Mouse (Mus musculus): Measurements from ENCODE around the gene Crcp. TPM values are rescaled to one million over a fixed set of nuclear protein-coding genes. Genes with fewer than 3 reads are reported as not detected.
"Not testable (repeated sequence)": the region's sequence is repeated elsewhere in the genome, so short reads cannot be mapped to it uniquely, and the experiment has no call there.

Crcp gene
- total RNA-seq, 2 experiments from 2014 or later = 52.0 to 67.6 TPM

- no peak for ATAC-seq (replicated peaks; ENCODE audit: poor library complexity, severe bottlenecking)
Observed at GRCm38 (mm10) chr5:130023067-130023766, 5.9 kb upstream of the Crcp start.

GRCm38 (mm10) chr5:130023767-130024539 is 5.1 kb upstream of the Crcp start:
- ATAC-seq (replicated peaks; ENCODE audit: poor library complexity, severe bottlenecking) = peak; percentile 91

GRCm38 (mm10) chr5:130027134-130027533 is 2.0 kb upstream of the Crcp start:
- ATAC-seq (replicated peaks; ENCODE audit: poor library complexity, severe bottlenecking) = no peak

- ATAC-seq (replicated peaks; ENCODE audit: poor library complexity, severe bottlenecking) = no peak
Observed at GRCm38 (mm10) chr5:130027696-130028095, 1.4 kb upstream of the Crcp start.

- ATAC-seq (replicated peaks; ENCODE audit: poor library complexity, severe bottlenecking) = no peak
Observed at GRCm38 (mm10) chr5:130031410-130032390, 2.6 kb downstream of the Crcp start.

- ATAC-seq (replicated peaks; ENCODE audit: poor library complexity, severe bottlenecking) = no peak
Observed at GRCm38 (mm10) chr5:130033869-130034268, 4.8 kb downstream of the Crcp start.

- ATAC-seq (replicated peaks; ENCODE audit: poor library complexity, severe bottlenecking) = not testable (repeated sequence)
Observed at GRCm38 (mm10) chr5:130036300-130036699, 7.2 kb downstream of the Crcp start.

- ATAC-seq (replicated peaks; ENCODE audit: poor library complexity, severe bottlenecking) = peak; percentile 75
Observed at GRCm38 (mm10) chr5:130037752-130038455, 8.8 kb downstream of the Crcp start.

GRCm38 (mm10) chr5:130040797-130041196 is 11.7 kb downstream of the Crcp start:
- no peak for ATAC-seq (replicated peaks; ENCODE audit: poor library complexity, severe bottlenecking)

- no peak for ATAC-seq (replicated peaks; ENCODE audit: poor library complexity, severe bottlenecking)
Observed at GRCm38 (mm10) chr5:130041262-130041661, 12.2 kb downstream of the Crcp start.

GRCm38 (mm10) chr5:130043741-130044140 is 14.7 kb downstream of the Crcp start:
- no peak for ATAC-seq (replicated peaks; ENCODE audit: poor library complexity, severe bottlenecking)

GRCm38 (mm10) chr5:130044201-130044695 is 15.2 kb downstream of the Crcp start:
- ATAC-seq (replicated peaks; ENCODE audit: poor library complexity, severe bottlenecking) = peak; percentile 94

- no peak for ATAC-seq (replicated peaks; ENCODE audit: poor library complexity, severe bottlenecking)
Observed at GRCm38 (mm10) chr5:130046100-130046499, 17.0 kb downstream of the Crcp start.

GRCm38 (mm10) chr5:130046589-130046988 is 17.5 kb downstream of the Crcp start:
- ATAC-seq (replicated peaks; ENCODE audit: poor library complexity, severe bottlenecking) = no peak

GRCm38 (mm10) chr5:130047013-130047412 is 17.9 kb downstream of the Crcp start:
- ATAC-seq (replicated peaks; ENCODE audit: poor library complexity, severe bottlenecking) = no peak

GRCm38 (mm10) chr5:130048786-130049520 is 19.9 kb downstream of the Crcp start:
- ATAC-seq (replicated peaks; ENCODE audit: poor library complexity, severe bottlenecking) = no peak

- no peak for ATAC-seq (replicated peaks; ENCODE audit: poor library complexity, severe bottlenecking)
Observed at GRCm38 (mm10) chr5:130050416-130050815, 21.3 kb downstream of the Crcp start.

GRCm38 (mm10) chr5:130051073-130051860 is 22.2 kb downstream of the Crcp start:
- ATAC-seq (replicated peaks; ENCODE audit: poor library complexity, severe bottlenecking) = no peak
